Mouse (Mus musculus) erythroblast, adult 5-6 weeks (primary cell): ENCODE data around the gene Igflr1. TPM values are rescaled to one million over a fixed set of nuclear protein-coding genes. Genes with fewer than 3 reads are reported as not detected.

Experiments
- ATAC-seq: replicated peaks from 2 replicates; pipeline ENCODE4 v1.8.0; 2016; ENCODE audit warnings: moderate number of reproducible peaks, mild to moderate bottlenecking, moderate TSS enrichment, inconsistent platforms; ENCODE audit not compliant: poor library complexity, low FRiP score, severe bottlenecking
- total RNA-seq, 2 experiments: library from RNA; stranded (forward) in 1 of 2; stranded (reverse) in 1 of 2; fragments of 150-400 nt in 1 of 2; fragments of 200-764, 138-1000 nt in 1 of 2; gene quantifications; 2 replicates each; pipeline versions ENCODE4 v1.2.3 to v1.2.4; 2015 to 2017; ENCODE audit warnings: low replicate concordance in 2 of 2

Gene Igflr1
- total RNA-seq, 2 experiments from 2014 or later = 4.0 TPM; not detected in 1

DNA sequence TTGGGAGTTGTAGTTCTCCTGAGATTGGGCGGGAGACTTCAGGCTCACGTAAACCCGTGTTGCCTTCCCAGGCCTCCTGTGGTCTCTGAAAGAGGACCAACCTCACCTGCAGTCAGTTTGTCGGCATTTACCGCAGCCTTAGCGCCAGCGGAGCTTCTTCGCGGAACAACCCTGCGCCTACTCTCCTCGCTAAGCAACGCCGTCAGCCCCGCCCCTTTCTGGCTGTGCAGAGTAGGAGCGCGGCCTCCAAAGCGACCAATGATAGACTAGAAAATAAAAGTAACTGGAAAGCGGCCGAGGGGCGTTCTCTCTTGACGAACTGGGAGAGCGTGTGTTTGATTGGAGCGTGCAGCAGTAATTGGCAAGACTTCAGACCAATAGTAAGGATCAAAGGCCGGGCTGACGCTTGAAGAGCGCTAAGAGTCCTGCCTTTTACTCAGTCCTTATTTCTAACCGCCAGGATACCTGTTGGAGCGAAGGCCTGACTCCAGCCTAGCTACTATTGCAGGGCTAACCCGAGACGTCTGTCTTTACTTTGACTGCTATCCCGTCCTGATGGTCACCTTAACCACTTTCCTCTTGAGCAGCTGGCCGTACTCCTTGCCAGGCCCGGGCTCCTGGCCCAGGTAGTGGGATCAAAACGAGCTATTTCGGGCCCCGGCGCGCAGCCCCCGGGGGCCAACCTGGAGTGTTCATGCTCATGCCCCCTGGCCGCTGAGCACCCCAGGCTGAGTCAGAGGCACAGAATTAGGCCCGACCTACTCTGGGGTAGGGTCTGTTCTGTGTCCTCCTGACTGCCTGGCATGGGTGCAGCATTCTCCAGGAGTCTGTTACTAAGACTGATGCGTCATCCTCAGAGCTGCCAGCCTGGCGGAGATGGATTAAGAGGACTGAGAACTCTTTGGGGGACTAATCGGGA is 12.9 kb upstream of the Igflr1 start, which contains the start of the genes Hspb6 and Proser3:
Gene Hspb6, plus strand, starts transcription at position 77 of the 919 bp plus-strand sequence.
Gene Proser3, minus strand, starts transcription at position 198 of the 919 bp plus-strand sequence.
- ATAC-seq = peak; percentile 89

GRCm38 (mm10) chr7:30553021-30553589 is 12.1 kb upstream of the Igflr1 start:
- ATAC-seq = peak; percentile 19; the same call in 1 of the 2 replicates

- no peak for ATAC-seq
These were observed 11.2 kb upstream of the Igflr1 start for GRCm38 (mm10) chr7:30553810-30554584.

DNA sequence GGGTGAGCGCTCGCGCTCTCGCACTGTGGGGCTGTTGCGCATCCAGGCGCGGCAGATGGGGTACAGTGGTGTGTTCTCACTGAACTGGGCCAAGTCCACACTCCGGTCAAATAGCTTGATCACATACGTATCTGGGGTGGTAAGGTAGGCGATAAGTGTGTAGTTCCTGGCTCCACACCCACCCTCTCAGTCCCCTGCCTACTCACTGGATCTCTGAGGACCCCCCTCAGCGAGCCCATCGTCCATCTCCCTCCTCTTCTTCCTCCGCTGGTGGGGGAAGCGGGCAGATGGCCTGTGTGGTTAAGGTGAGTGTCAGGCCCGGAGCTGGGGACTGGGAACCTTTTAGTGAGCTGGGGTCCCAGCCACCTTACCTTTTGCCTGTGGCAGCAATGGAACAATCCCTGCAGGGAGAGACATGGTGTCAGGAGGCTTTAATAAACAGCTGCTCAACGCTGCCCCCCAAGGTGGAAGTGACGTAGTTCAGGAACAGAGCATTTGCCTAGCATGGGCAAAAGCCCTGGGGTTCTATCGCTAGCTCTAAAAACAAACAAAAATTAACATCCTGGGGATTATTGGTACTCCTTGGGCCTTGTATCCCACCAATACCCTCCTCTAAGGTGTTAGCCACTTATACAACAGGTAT is 8.2 kb upstream of the Igflr1 start:
- ATAC-seq = no peak

DNA sequence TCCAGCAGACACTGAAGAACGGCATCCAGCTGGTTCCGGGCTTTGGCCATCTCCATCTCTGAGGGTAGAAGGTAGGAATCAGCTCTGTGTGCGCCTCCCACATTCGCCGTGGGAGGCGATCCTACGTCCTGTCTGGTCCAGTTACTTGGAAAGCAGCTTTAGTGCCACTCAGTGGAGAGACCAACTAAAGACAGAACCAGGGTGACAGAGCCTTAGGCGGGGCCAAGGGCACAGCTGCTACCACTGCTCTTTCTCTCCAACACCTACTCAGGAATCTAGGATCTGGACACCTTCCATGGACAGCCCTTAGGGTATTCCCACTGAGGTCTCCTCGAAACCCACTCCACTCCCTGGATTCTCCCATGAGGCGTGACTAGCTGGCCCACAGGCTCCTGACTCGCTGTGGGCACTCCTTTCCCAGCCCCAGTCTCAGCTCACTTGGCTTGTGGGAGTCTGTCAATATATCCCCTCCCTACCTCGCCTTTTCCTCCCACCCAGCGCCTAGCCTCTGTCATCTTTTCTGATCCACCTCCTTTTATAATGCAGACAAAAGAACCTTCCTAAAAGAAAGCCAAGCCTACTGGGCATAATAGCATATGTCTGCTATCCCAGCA is 7.2 kb upstream of the Igflr1 start:
- no peak for ATAC-seq

GRCm38 (mm10) chr7:30558656-30559442 is 6.4 kb upstream of the Igflr1 start:
- ATAC-seq = peak; percentile 50

DNA sequence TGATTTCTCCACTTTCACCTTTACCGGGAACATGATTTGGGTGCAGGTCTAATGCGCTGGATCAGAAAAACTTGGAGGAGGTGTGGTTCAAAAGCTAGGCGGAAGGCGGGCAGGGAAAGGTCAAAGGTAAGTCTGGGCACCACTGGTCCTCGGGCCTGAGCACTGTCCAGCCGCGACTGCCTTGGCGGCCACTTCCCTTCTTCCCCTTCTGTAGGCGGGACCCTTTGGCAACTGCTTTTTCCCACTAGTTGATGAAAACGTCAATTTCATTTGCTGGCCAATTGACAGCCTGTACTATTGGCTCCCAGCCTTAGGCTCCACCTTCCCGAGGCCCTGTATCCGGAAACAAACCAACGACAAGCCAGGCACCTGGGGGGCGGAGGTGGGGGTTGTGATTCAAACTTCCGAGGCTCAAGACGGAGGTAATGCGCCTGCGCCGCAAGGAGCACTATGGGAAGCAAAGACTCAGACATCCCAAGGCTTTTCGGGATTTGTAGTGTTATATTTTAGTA is 5.7 kb upstream of the Igflr1 start, which contains the start of gene Lin37:
Gene Lin37, minus strand, starts transcription at position 396 of the 512 bp plus-strand sequence.
- peak; percentile 71 for ATAC-seq

DNA sequence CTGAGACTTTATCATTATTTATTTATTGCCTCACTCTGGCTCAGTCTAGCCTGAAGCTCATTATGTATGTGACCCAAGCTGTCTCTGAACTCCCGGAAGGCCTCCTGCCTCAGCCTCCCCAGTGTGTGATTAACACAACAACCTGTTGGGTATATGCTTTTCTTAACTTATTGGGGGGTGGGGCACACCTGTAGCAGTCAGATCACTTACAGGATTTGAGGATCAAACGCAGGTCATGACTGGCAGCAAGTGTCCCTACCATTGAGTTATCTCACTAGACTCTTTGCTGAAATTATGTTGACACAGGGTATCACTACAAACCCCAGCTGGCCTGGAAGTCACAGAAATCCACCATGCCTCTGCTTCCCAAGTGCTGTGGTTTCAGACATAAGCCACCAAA is 4.9 kb upstream of the Igflr1 start:
- no peak for ATAC-seq

DNA sequence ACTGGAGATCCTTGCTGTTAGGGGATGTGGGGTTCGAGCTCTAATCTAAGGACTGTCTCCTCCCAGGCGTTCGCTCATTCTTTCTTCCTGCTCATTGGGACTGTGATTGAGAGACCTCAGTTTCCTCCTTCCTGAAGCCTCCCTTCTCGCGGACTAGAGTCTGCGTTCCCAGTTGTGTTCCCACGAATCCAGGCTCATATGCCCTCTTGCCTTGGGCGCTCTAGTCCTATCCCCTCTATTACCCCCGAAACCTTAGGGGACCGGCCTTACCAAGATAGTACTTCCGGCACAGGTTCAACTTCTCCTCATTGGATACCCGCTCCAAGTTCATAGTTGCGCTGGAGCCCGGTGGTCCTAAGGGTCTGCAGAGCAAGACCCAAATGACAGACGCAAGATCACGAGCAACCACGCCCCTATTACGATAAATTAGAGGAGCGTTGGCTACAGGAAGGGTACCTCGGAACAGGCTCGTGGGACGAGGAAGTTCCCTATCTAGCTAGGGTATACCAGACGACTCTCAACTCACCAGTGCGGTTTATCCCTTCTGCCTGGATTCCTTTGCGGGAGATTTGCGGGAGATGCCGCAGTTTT is 2.6 kb upstream of the Igflr1 start:
- ATAC-seq = peak; percentile 17

- peak; percentile 75 for ATAC-seq
These were observed 1.9 kb upstream of the Igflr1 start, which contains the start of the genes U2af1l4, Gm49396 and Psenen for GRCm38 (mm10) chr7:30563117-30563905. U2af1l4 (plus strand) TSS chr7:30563301. Gm49396 (plus strand) TSS chr7:30563344. Psenen (minus strand) TSS chr7:30563627.

- ATAC-seq = peak; percentile 16
These were observed 1.3 kb upstream of the Igflr1 start for GRCm38 (mm10) chr7:30563906-30564280.

DNA sequence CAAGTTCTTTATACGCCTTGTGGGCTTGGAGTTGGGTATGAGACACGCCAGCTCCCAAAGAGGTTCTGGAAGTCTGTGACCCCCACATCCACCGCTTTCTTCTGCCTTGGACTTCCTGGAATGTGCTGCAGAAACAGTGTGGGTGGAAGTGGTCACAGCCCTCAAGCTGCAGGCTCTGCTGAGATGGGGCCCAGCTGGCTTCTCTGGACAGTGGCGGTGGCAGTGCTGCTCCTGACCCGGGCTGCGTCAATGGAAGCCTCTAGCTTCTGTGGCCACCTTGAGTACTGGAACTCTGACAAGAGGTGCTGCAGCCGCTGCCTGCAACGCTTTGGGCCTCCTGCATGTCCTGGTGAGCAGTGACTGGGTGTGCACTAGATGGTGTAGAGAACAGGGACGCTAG is 806 bp downstream of the Igflr1 start:
- ATAC-seq = no peak

DNA sequence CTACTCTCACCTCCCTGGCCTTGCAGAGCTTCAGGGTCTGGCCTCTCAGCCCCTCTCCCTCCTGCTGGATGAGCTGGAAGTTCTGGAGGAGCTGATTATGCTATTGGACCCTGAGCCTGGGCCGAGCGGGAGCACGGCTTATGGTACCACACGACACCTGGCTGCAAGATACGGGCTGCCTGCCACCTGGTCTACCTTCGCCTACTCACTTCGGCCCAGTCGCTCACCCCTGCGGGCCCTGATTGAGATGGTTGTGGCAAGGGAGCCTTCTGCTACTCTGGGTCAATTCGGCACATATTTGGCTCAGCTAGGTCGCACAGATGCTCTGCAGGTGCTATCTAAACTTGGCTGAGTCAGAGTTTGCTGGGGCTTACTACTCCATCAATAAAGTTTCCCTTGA is 2.3 kb downstream of the Igflr1 start:
- no peak for ATAC-seq

- peak; percentile 48 for ATAC-seq
These were observed 7.2 kb downstream of the Igflr1 start for GRCm38 (mm10) chr7:30572389-30572788.

DNA sequence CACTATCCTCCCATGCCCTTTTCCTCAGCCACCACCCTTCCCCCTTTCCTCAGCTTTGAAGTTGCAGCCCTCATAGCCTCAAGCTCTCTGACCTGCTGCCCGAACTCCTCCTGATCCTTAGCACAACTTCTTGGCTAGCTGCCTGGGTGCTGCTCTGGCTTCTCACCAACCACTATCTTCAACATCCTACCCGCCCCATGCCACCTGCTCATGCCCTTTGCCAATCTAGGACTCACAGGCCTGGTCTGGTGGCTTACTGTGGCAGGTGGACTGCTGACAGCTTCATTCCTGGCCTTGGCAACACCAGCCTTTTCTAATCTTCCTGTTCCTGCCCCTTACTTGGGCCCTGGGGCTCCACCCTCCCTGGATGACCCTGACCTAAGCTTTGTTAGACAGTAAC is 7.7 kb downstream of the Igflr1 start:
- peak; percentile 89 for ATAC-seq

DNA sequence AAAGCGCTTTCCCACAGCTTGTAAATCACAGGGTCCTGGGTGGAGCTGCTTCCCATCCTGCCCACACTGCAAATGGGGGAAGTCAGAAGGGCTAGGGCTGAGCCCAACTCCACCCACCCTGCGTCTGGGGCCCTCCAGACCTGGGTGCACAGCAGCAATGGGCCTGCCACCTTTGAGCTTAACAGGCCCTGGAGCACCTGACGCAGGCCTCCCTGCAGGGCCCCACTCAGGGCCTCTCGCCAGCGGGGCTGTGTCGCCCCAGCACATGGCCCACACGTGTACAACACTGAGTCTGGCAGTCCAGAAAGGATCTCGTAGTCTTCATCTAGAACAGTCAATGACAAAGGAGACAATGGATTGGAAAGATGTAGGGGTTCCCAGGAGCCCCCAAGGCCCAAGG is 14.7 kb downstream of the Igflr1 start:
- ATAC-seq = no peak

DNA sequence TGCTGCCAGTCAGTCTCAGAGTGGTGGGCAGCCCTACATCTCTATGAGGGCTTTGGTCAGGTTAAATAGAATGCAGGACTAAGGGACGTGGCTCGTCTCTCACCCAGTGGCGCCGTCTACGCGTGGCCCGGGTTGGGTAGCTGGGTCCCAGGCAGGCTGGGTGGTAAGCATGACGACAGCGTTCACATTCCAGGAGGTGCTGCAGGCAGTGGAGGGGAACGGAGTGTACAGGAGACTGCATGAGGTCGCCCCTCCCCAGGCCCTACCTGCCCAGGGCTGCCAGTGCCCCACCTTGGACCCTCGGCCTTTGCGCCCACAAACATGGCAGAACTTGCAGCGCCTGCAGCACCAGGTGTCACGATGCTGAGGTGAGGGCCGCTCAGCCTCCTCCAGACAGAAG is 16.3 kb downstream of the Igflr1 start:
- ATAC-seq = no peak
